Mouse (Mus musculus) midbrain, embryonic 11.5 days (tissue): Measurements from ENCODE around the gene Tlr8. TPM values are rescaled to one million over a fixed set of nuclear protein-coding genes. Genes with fewer than 3 reads are reported as not detected.
A peak's percentile ranks its signal among the peaks of the same experiment; 100 is the strongest.

Experiments
- ATAC-seq: fragments of 200-750 bp; cut with Nextera tagmentation; 2 replicates; pipeline ENCODE4 v1.8.0; 2017; ENCODE audit warnings: moderate TSS enrichment, moderate library complexity; ENCODE audit not compliant: low FRiP score
- DNase-seq: peaks from one replicate; pipeline ENCODE4 v3.0.0; 2015; ENCODE audit warnings: low spot score; ENCODE audit errors: missing footprints
- H3K27ac ChIP-seq: fragments of 300-500 bp; sonication (generic); 2 replicates; pipeline ENCODE4 v1.5.1; 2014; ENCODE audit warnings: low read depth, low read length
- H3K27me3 ChIP-seq: fragments of 300-500 bp; sonication (generic); 2 replicates; pipeline ENCODE4 v1.6.1; 2014; ENCODE audit warnings: mild to moderate bottlenecking, low read length, moderate library complexity, mixed read lengths; ENCODE audit not compliant: control insufficient read depth, insufficient read depth
- H3K36me3 ChIP-seq: fragments of 300-500 bp; sonication (generic); 2 replicates; pipeline ENCODE4 v1.6.1; 2014; ENCODE audit warnings: mild to moderate bottlenecking, low read length, moderate library complexity, mixed read lengths; ENCODE audit not compliant: control insufficient read depth, insufficient read depth
- H3K4me1 ChIP-seq: fragments of 300-500 bp; sonication (generic); 2 replicates; pipeline ENCODE4 v1.6.1; 2014; ENCODE audit warnings: low read length; ENCODE audit not compliant: control insufficient read depth, insufficient read depth
- H3K4me2 ChIP-seq: fragments of 300-500 bp; sonication (generic); 2 replicates; pipeline ENCODE4 v1.6.1; 2014; ENCODE audit warnings: mild to moderate bottlenecking, moderate library complexity
- H3K4me3 ChIP-seq: fragments of 300-500 bp; sonication (generic); 2 replicates; pipeline ENCODE4 v1.5.1; 2014; ENCODE audit warnings: low read depth, low read length
- H3K9ac ChIP-seq: fragments of 300-500 bp; sonication (generic); 2 replicates; pipeline ENCODE4 v1.6.1; 2014; ENCODE audit warnings: low read length
- H3K9me3 ChIP-seq: fragments of 300-500 bp; sonication (generic); 2 replicates; pipeline ENCODE4 v1.6.1; 2016; ENCODE audit warnings: low read length; ENCODE audit not compliant: control insufficient read depth
- WGBS: fragments of 180-500 bp; shearing (Covaris S2); extraction: QIAGEN DNeasy Blood & Tissue Kit; methylation state at CpG from one replicate; pipeline ENCODE4 v1.1.7; 2014; 5-methylcytosine and 5-hydroxymethylcytosine counted together
- polyA plus RNA-seq: library from polyadenylated mRNA; unstranded; fragments of >200 nt; fragmentation: Nextera tagmentation; extraction: Ambion mirVana; gene quantifications from 2 replicates; pipeline ENCODE4 v1.2.1, GENCODE M21; 2014

The Tlr8 gene
- polyA plus RNA-seq, 1 experiment from 2014 or later, result 0.14 TPM

- WGBS, result 60% methylated on average over 1 of the region's 1 CpGs
- Histone ChIP-seq H3K27ac (no peak overlapping the region), H3K4me3 (no peak overlapping the region), H3K4me2 (no peak overlapping the region), H3K36me3 (no peaks in the 10 kb centered on the region), H3K9me3 (no peaks in the 10 kb centered on the region), H3K27me3 (peaks cover 2% of the 10 kb centered on the region; the same call in 1 of the 2 replicates), H3K9ac (no peak overlapping the region), H3K4me1 (no peaks in the 10 kb centered on the region)
- DNase-seq (no peak), ATAC-seq (no peak)
Observed at GRCm38 (mm10) chrX:167229819-167230218, 34.3 kb downstream of the Tlr8 start.

GRCm38 (mm10) chrX:167229206-167229605 lies 34.9 kb downstream of the Tlr8 start:
- H3K36me3 ChIP-seq, result no peaks in the 10 kb centered on the region
- no peak overlapping the region for H3K4me2 ChIP-seq
- no peak for ATAC-seq
- 48% methylated on average over 6 of the region's 6 CpGs for WGBS
- H3K4me3 ChIP-seq, result no peak overlapping the region
- H3K9me3 ChIP-seq, result no peaks in the 10 kb centered on the region
- no peaks in the 10 kb centered on the region for H3K27me3 ChIP-seq
- no peaks in the 10 kb centered on the region for H3K4me1 ChIP-seq
- no peak overlapping the region for H3K9ac ChIP-seq
- peak; percentile 86 for DNase-seq
- no peak overlapping the region for H3K27ac ChIP-seq

- Histone ChIP-seq H3K4me1 (no peaks in the 10 kb centered on the region), H3K27me3 (no peaks in the 10 kb centered on the region), H3K4me2 (no peak overlapping the region), H3K27ac (no peak overlapping the region), H3K9me3 (no peaks in the 10 kb centered on the region), H3K9ac (no peak overlapping the region), H3K4me3 (no peak overlapping the region), H3K36me3 (no peaks in the 10 kb centered on the region)
- 95% methylated on average over 6 of the region's 6 CpGs for WGBS
- ATAC-seq, result no peak
- DNase-seq, result no peak
Observed at GRCm38 (mm10) chrX:167227756-167228155, 36.4 kb downstream of the Tlr8 start.

- Histone ChIP-seq H3K9ac (no peak overlapping the region), H3K36me3 (no peaks in the 10 kb centered on the region), H3K4me3 (no peak overlapping the region), H3K27me3 (no peaks in the 10 kb centered on the region), H3K4me1 (no peaks in the 10 kb centered on the region), H3K9me3 (no peaks in the 10 kb centered on the region), H3K4me2 (no peak overlapping the region), H3K27ac (no peak overlapping the region)
- ATAC-seq, result no peak
- 80% methylated on average over 7 of the region's 7 CpGs for WGBS
- no peak for DNase-seq
Observed at GRCm38 (mm10) chrX:167227138-167227537, 37.0 kb downstream of the Tlr8 start.

- H3K4me1 ChIP-seq, result no peaks in the 10 kb centered on the region
- H3K9ac ChIP-seq, result no peak overlapping the region
- H3K4me3 ChIP-seq, result no peak overlapping the region
- no peak overlapping the region for H3K4me2 ChIP-seq
- DNase-seq, result no peak
- WGBS, result 91% methylated on average over 5 of the region's 5 CpGs
- no peak for ATAC-seq
- no peaks in the 10 kb centered on the region for H3K36me3 ChIP-seq
- H3K27ac ChIP-seq, result no peak overlapping the region
- no peaks in the 10 kb centered on the region for H3K27me3 ChIP-seq
- H3K9me3 ChIP-seq, result no peaks in the 10 kb centered on the region
Observed at GRCm38 (mm10) chrX:167226570-167226969, 37.6 kb downstream of the Tlr8 start.

GRCm38 (mm10) chrX:167212707-167213106 lies 51.4 kb downstream of the Tlr8 start:
- Histone ChIP-seq H3K36me3 (no peaks in the 10 kb centered on the region), H3K9me3 (no peaks in the 10 kb centered on the region), H3K4me3 (no peak overlapping the region), H3K4me2 (no peak overlapping the region), H3K9ac (no peak overlapping the region), H3K27me3 (peaks cover 7% of the 10 kb centered on the region), H3K4me1 (peaks cover 8% of the 10 kb centered on the region; the same call in 1 of the 2 replicates), H3K27ac (no peak overlapping the region)
- WGBS, result 21% methylated on average over 8 of the region's 8 CpGs
- ATAC-seq (peak; percentile 23; the same call in 1 of the 2 replicates), DNase-seq (peak; percentile 86)

- Histone ChIP-seq H3K4me2 (no peak overlapping the region), H3K4me3 (no peak overlapping the region), H3K4me1 (peaks cover 8% of the 10 kb centered on the region; the same call in 1 of the 2 replicates), H3K27ac (no peak overlapping the region), H3K9ac (no peak overlapping the region), H3K9me3 (no peaks in the 10 kb centered on the region), H3K36me3 (no peaks in the 10 kb centered on the region), H3K27me3 (peaks cover 7% of the 10 kb centered on the region)
- DNase-seq (no peak), ATAC-seq (peak; percentile 25; the same call in 1 of the 2 replicates)
- 46% methylated on average over 9 of the region's 9 CpGs for WGBS
Observed at GRCm38 (mm10) chrX:167211871-167212555, 52.1 kb downstream of the Tlr8 start.

- WGBS, result 51% methylated on average over 6 of the region's 6 CpGs
- no peak for ATAC-seq
- H3K27ac ChIP-seq, result no peak overlapping the region
- no peak overlapping the region for H3K4me3 ChIP-seq
- DNase-seq, result no peak
- H3K9me3 ChIP-seq, result no peaks in the 10 kb centered on the region
- H3K9ac ChIP-seq, result no peak overlapping the region
- no peak overlapping the region for H3K4me2 ChIP-seq
- H3K36me3 ChIP-seq, result no peaks in the 10 kb centered on the region
- H3K4me1 ChIP-seq, result peaks cover 8% of the 10 kb centered on the region
- H3K27me3 ChIP-seq, result peaks cover 7% of the 10 kb centered on the region
Observed at GRCm38 (mm10) chrX:167210319-167210728, 53.8 kb downstream of the Tlr8 start.

- peaks cover 8% of the 10 kb centered on the region for H3K4me1 ChIP-seq
- peaks cover 7% of the 10 kb centered on the region for H3K27me3 ChIP-seq
- no peaks in the 10 kb centered on the region for H3K9me3 ChIP-seq
- H3K4me3 ChIP-seq, result peak overlapping the region; percentile 55; the same call in 1 of the 2 replicates
- 64% methylated on average over 8 of the region's 8 CpGs for WGBS
- H3K9ac ChIP-seq, result peak overlapping the region; percentile 43
- ATAC-seq (no peak), DNase-seq (no peak)
- no peak overlapping the region for H3K27ac ChIP-seq
- no peaks in the 10 kb centered on the region for H3K36me3 ChIP-seq
- peak overlapping the region; percentile 42 for H3K4me2 ChIP-seq
Observed at GRCm38 (mm10) chrX:167209828-167210227, 54.3 kb downstream of the Tlr8 start.
